Mouse (Mus musculus) G1E (cell line): Measurements from ENCODE around the gene Grik4. TPM values are rescaled to one million over a fixed set of nuclear protein-coding genes. Genes with fewer than 3 reads are reported as not detected.

Experiments used
- ATAC-seq: 2 replicates; pipeline ENCODE4 v1.8.0; 2016; ENCODE audit warnings: mild to moderate bottlenecking; ENCODE audit not compliant: insufficient number of reproducible peaks, poor library complexity, low FRiP score, severe bottlenecking; ENCODE audit errors: extremely low read depth
- DNase-seq: peaks from one replicate; pipeline ENCODE4 v3.0.0; 2012; ENCODE audit warnings: low spot score
- H3K27me3 ChIP-seq: 2 replicates; pipeline ENCODE4 v1.6.1; 2012; ENCODE audit warnings: mild to moderate bottlenecking, low read length, inconsistent platforms; ENCODE audit not compliant: insufficient read depth
- H3K36me3 ChIP-seq: replicated peaks from 2 replicates; pipeline ENCODE3; 2012; ENCODE audit warnings: mild to moderate bottlenecking, inconsistent platforms
- H3K4me1 ChIP-seq: 2 replicates; pipeline ENCODE4 v1.6.1; 2012; ENCODE audit warnings: low read depth, low read length, inconsistent platforms, mixed read lengths; ENCODE audit not compliant: insufficient read depth
- H3K4me3 ChIP-seq: 2 replicates; pipeline ENCODE4 v1.5.1; 2012; ENCODE audit warnings: low read depth, mild to moderate bottlenecking, inconsistent platforms, low read length, moderate library complexity, mixed read lengths
- H3K9me3 ChIP-seq: replicated peaks from 2 replicates; pipeline ENCODE4 v1.6.1; 2012; ENCODE audit warnings: inconsistent platforms
- CTCF ChIP-seq: IDR thresholded peaks from 2 replicates; pipeline ENCODE4 v1.5.1; 2012; ENCODE audit warnings: low read depth, low read length, inconsistent platforms, mixed read lengths
- GATA1 ChIP-seq: IDR thresholded peaks from 2 replicates; pipeline ENCODE4 v1.6.1; 2012; ENCODE audit warnings: borderline replicate concordance, low read length, inconsistent platforms, mixed read lengths
- GATA2 ChIP-seq: IDR thresholded peaks from 2 replicates; pipeline ENCODE4 v1.6.1; 2012; ENCODE audit warnings: low read depth, low read length, inconsistent platforms, borderline replicate concordance
- POLR2AphosphoS5 ChIP-seq: IDR thresholded peaks from 2 replicates; pipeline ENCODE4 v1.6.1; 2012; ENCODE audit warnings: low read depth, low read length, inconsistent platforms; ENCODE audit not compliant: insufficient replicate concordance
- TAL1 ChIP-seq: conservative IDR thresholded peaks from 2 replicates; pipeline ENCODE4 v1.6.1; 2012; ENCODE audit warnings: low read depth, low read length, inconsistent platforms, mixed read lengths
- polyA plus RNA-seq: library from polyadenylated mRNA; stranded (reverse); fragments of >175 nt; gene quantifications from 2 replicates; pipeline ENCODE4 v1.2.3, GENCODE M21; 2012
- total RNA-seq, 2 experiments: library from RNA; stranded (forward) in 1 of 2; stranded (reverse) in 1 of 2; fragments of 200-1000 nt in 1 of 2; fragments of >200 nt in 1 of 2; fragmentation: Nextera tagmentation in 1 of 2; gene quantifications; 2 replicates each; pipeline ENCODE4 v1.2.3; 2014 to 2017

Grik4 gene
- total and polyA plus RNA-seq, 3 experiments, result under 0.01 TPM; not detected in 2

- Histone ChIP-seq H3K9me3 (0 out of 2 replicates have a peak, but pooled peaks cover 5% of the 10 kb centered on the region), H3K36me3 (no peaks in the 10 kb centered on the region), H3K27me3 (no peaks in the 10 kb centered on the region), H3K4me3 (no peak overlapping the region), H3K4me1 (no peaks in the 10 kb centered on the region)
- ATAC-seq (no peak), DNase-seq (no peak)
- no peak for TF ChIP-seq CTCF
- TF ChIP-seq GATA2, result no peak
- TF ChIP-seq TAL1, result no peak
- TF ChIP-seq GATA1, result no peak
- no peak for TF ChIP-seq POLR2AphosphoS5
These were observed 127.5 kb downstream of the Grik4 start for GRCm38 (mm10) chr9:42816815-42817214.

GRCm38 (mm10) chr9:42809146-42809545, 135.1 kb downstream of the Grik4 start:
- H3K27me3 ChIP-seq, result no peaks in the 10 kb centered on the region
- no peak for TF ChIP-seq POLR2AphosphoS5
- TF ChIP-seq GATA1, result no peak
- TF ChIP-seq GATA2, result no peak
- TF ChIP-seq CTCF, result no peak
- TF ChIP-seq TAL1, result no peak
- no peaks in the 10 kb centered on the region for H3K4me1 ChIP-seq
- ATAC-seq, result no peak
- peaks cover 11% of the 10 kb centered on the region; the same call in 1 of the 2 replicates for H3K9me3 ChIP-seq
- DNase-seq, result no peak
- H3K36me3 ChIP-seq, result no peaks in the 10 kb centered on the region
- H3K4me3 ChIP-seq, result no peak overlapping the region

GRCm38 (mm10) chr9:42808394-42808793, 135.9 kb downstream of the Grik4 start:
- Histone ChIP-seq H3K36me3 (no peaks in the 10 kb centered on the region), H3K27me3 (no peaks in the 10 kb centered on the region), H3K9me3 (peaks cover 11% of the 10 kb centered on the region; the same call in 1 of the 2 replicates), H3K4me1 (no peaks in the 10 kb centered on the region), H3K4me3 (no peak overlapping the region)
- DNase-seq (no peak), ATAC-seq (no peak)
- TF ChIP-seq GATA1, result no peak
- no peak for TF ChIP-seq TAL1
- no peak for TF ChIP-seq CTCF
- no peak for TF ChIP-seq GATA2
- no peak for TF ChIP-seq POLR2AphosphoS5

DNA sequence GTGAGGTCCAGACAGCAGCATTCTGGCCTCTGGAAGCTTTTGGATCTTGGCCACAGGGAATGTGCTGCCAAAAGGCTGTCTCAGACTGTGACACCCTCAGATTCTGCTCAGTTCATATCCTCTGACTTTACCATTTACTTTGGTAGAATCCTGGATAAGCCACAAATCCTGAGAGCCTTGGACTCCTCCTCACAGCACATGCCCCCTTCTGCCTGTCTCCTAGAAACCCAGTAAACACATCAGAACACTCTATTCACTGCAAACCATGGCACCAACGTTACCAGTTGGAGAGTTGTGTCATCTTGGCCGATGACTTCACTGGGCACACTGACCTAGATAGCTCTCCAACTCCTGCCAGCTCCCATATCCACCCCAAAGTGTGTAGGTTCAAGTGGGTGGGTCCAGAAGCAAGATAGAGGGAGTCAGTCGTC, 141.2 kb downstream of the Grik4 start:
- H3K27me3 ChIP-seq, result no peaks in the 10 kb centered on the region
- DNase-seq (no peak), ATAC-seq (no peak)
- H3K4me1 ChIP-seq, result no peaks in the 10 kb centered on the region
- no peaks in the 10 kb centered on the region for H3K36me3 ChIP-seq
- no peak overlapping the region for H3K4me3 ChIP-seq
- H3K9me3 ChIP-seq, result peaks cover 18% of the 10 kb centered on the region
- TF ChIP-seq GATA2, result no peak
- no peak for TF ChIP-seq GATA1
- TF ChIP-seq CTCF, result no peak
- no peak for TF ChIP-seq POLR2AphosphoS5
- TF ChIP-seq TAL1, result no peak

DNA sequence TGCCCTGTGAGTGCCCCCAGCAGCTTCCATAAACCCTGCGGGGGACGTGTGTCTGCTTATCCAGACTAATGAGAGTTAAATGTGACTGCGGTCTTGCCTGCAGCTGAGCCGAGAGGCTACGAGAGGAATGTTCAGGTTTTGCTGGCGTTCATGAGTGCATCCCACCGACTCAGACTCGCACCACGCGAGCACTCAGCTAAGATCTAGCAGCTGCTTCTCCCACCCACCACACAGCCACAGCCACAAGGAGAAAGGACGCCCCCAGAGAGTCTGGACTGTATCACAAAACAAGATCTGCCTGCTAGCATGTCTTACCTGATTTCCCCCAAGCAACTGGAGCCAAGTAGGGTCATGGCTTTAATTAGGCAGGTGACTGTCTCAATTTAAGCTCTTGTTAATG, 142.4 kb downstream of the Grik4 start:
- H3K36me3 ChIP-seq, result no peaks in the 10 kb centered on the region
- DNase-seq, result no peak
- H3K4me1 ChIP-seq, result no peaks in the 10 kb centered on the region
- no peak overlapping the region for H3K4me3 ChIP-seq
- H3K27me3 ChIP-seq, result no peaks in the 10 kb centered on the region
- no peak for ATAC-seq
- TF ChIP-seq GATA1 (no peak), TAL1 (no peak), GATA2 (no peak), CTCF (no peak), POLR2AphosphoS5 (no peak)
- H3K9me3 ChIP-seq, result peaks cover 18% of the 10 kb centered on the region

DNA sequence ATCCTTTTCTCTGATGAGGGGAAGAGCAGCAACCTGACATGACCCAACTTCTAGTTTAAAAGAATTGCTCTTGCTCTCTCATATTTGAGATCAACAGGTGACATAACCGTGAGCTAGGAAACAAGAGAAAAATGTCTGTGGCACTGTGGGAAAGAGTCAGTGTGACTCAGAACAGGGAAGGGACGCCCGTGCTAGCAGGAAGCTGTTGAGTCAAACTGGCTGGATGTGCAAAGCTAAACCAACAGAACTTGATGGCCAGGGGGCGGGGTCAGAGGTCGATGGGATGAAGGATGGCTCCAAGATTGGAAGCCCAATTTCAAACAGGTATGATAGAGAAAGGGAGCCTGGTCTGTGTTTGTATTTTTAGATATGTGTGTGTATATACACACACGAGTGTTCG, 144.2 kb downstream of the Grik4 start:
- no peak for DNase-seq
- TF ChIP-seq POLR2AphosphoS5 (no peak), GATA1 (no peak), GATA2 (no peak)
- H3K4me1 ChIP-seq, result no peaks in the 10 kb centered on the region
- peaks cover 17% of the 10 kb centered on the region for H3K9me3 ChIP-seq
- H3K4me3 ChIP-seq, result no peak overlapping the region
- H3K36me3 ChIP-seq, result no peaks in the 10 kb centered on the region
- no peak for ATAC-seq
- no peaks in the 10 kb centered on the region for H3K27me3 ChIP-seq

DNA sequence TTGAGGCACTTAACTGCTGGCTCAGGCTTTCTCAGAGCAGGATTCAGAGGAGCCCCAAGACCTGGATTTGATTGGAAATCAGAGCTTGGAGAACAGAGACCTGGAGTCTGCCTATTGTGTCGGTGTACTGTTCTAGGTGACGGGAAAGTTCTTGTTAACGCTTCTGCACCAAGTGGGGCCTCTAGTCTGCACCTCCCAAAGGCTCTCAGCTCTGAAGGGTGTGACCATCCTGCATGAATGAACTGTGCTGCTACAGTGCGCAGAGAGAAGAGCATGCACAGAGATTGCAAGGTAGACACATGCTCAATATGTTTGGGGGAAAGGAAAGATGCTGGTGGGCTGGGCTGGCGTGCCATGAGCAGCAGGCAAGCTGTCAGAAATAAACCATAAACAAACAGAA, 144.6 kb downstream of the Grik4 start:
- TF ChIP-seq CTCF, result no peak
- TF ChIP-seq GATA2, result no peak
- TF ChIP-seq POLR2AphosphoS5, result no peak
- no peak for TF ChIP-seq TAL1
- no peak for TF ChIP-seq GATA1
- no peaks in the 10 kb centered on the region for H3K27me3 ChIP-seq

More for the DNA sequence above, 144.6 kb downstream of the Grik4 start:
- Histone ChIP-seq H3K4me1 (no peaks in the 10 kb centered on the region), H3K36me3 (no peaks in the 10 kb centered on the region), H3K4me3 (no peak overlapping the region), H3K9me3 (peaks cover 16% of the 10 kb centered on the region)
- DNase-seq (no peak), ATAC-seq (no peak)
